Mouse (Mus musculus) urinary bladder, postnatal 14 days (tissue): ENCODE results near the gene Carns1.
"Not testable (repeated sequence)": the region's sequence is repeated elsewhere in the genome, so short reads cannot be mapped to it uniquely, and the experiment has no call there.

Experiments used
- DNase-seq: peaks from one replicate; pipeline ENCODE4 v3.0.0; 2021; ENCODE audit warnings: low spot score

The Carns1 gene

DNA sequence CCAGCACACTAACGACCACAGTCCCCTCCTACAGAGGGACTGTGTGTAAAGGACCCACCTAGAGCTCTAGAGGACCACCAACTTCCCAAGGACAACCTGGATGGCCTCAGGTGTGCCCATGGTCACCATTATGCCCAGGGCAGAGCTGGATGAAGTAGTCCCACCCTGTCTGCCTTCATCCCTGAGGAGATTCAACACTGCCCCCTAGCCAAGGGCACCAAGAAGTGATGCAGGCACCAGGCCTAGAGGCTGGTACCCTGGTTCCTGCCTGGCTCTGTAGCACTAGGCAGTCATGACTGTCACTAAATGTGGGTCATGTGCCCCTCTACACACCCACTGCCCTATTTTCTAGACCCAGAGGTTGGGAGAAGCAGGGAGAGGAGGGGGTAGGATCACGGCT lies 43.5 kb downstream of the Carns1 start:
- no peak for DNase-seq

DNA sequence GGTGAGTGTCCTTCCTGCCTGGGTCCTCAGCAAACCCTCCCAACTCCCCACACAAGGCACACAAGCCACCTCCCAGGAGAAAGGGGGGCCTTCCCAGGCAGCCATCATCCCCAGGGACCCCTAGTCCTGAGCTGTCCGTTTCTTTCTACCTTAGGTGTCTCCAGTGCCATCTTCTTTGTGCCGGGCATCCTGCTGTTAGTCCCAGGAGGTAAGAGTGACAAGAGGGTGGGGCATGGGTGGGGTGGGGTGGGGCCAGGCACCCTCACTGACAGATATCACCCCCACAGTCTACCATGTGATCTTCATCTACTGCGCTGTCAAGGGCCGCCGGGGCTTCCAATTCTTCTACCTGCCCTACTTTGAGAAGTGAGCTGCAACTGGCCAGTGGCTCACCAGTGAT lies 44.2 kb downstream of the Carns1 start:
- DNase-seq, result no peak

DNA sequence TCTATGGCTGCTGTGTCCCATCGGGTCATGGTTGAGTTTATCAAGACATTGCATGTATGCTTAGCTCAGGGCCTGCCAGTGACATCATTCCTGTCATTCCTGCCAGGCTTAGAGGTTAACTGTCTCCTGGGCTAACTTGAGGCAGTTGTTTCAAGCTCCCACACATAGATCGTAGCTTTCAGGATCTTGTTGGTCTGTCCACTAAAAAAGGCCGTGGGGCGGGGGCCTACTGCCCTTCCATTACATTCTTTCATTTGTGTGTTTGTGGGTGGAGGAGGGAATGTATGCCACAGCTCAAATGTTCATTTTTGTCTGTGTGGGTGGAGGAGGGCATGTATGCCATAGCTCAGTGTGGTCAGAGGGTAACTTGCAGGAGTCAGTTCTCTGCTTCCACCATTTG lies 45.2 kb downstream of the Carns1 start:
- DNase-seq, result no peak

DNA sequence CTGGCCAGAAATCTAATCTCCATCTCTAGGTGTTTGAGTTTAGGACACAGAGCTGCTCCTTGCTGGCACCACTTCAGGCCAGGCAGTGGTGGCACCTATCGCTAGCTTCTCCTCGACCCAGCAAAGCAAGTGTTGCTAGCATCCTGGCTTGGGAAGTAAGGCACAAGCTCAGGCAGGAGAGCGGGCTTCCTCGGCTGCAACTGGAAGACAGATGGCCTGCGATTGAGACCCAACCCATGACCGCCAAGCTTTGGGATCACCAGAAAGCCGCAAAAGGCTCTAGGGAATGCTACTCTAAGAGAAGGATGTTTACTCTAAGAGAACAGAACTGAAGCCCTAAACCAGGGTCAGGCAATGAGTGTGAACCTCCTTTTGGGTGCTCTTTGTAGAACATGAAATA lies 45.8 kb downstream of the Carns1 start:
- DNase-seq, result no peak

DNA sequence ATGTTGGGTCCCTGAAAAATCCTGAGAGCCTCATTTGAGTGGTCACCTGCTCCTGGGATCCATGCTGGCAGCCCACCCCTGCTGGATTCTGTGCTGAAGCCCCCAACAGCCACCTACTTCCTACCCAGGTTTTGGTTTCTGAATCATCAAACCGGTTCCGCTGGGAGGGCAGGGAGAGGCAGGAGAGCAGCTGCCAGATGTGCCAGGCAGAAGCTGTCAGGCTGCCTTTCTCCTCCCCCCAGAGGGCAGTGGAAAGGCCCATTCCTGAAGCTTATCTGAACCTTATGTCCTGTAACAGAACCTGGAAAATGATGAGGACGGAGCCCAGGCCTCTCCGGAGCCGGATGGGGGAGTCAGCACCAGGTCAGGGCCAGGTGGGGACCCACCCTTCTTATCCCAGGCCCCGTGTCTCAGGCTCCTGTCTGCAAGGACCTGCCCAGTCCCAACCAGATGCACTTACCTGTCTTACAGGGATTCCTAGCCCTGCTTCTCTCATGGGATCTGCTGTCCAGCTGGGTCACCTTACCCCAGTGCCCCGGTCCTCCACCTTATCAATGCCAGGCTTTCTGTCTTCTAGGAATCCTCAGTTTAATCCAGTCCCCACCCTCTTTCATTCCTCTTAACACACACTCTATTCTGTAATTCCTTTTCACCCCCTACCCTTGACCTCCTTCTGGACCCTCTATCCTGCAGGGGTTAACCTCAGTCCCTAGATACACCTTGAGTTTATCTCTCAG lies 48.4 kb downstream of the Carns1 start:
- DNase-seq, result peak; percentile 81

DNA sequence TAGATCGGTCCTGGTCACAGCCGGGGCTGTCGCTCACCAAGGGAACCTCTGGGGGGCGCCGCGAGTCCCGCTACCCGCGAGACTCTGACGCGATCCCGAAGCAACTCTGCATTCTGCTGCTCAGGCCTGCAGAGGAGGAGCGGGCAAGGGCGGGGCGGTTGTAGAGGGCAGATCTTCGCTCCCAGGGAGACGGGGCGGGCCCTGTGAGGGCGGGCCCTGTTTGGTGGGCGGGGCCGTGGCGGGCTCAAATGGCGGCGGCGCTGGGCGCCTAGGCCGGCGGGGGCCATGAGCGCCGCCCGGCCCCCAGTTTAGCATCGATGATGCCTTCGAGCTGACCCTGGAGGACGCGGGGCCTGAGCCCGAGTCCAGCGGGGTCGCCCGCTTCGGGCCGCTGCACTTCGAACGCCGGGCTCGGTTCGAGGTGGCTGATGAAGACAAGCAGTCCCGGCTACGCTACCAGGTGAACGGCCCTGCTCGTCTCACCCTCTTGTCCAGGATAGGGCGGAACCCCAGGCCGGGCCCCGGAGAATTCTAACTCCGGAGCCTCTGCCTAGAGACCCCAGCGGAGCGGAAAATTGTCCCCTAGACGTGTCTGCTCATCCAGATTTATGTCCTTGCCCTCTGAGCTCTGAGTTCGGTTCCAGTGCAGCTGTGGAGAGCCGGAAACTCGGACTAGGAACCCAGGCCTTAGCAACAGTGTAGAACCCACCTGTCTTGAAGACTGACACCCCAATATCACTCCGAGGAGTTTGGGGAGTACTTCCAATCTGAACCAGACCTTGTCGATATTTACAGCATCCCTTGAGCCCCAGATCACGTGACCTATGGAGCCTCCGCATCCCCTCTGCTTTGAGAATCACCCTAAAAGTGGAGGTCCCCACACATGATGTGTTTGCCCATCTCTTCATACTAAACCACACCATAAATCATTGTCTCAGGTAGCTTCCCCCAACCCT lies 49.3 kb downstream of the Carns1 start, which contains the start of gene Aip:
Gene Aip (minus strand): TSS at position 118 of the 956 bp plus-strand sequence.
- DNase-seq, result peak; percentile 99

DNA sequence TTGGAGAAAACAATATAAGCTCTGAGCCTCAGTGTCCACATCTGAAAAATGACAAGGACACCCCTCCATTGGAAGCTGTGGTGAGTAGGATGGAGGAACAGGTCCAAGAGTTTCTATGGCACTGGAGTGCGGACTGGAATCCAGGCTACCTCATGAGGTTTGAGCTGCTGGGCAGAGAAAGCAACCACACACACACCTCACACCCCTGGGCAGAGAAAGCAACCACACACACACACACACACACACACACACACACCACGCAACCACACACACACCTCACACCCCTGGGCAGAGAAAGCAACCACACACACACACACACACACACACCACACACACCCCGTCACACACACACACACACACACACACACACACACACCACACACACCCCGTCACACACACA lies 50.0 kb downstream of the Carns1 start:
- DNase-seq, result not testable (repeated sequence)

DNA sequence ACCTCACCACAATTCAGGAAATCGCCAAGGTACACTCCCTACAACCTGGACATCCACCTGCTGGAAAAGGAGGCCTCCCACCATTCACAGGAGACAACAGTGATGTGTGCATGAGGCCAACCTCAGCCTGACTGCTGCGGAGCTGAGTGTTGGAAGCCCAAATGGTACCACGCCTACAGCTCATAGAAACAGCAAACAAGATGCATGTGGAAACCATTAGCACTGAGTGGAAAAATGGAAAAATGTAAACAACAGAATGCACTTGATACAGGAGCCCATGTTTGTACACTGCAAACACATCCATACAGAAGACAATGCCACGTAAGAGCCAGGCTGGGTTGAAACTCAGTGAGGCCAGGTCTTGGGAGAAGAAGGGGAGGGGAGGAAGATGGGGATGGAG lies 50.8 kb downstream of the Carns1 start:
- DNase-seq, result no peak

DNA sequence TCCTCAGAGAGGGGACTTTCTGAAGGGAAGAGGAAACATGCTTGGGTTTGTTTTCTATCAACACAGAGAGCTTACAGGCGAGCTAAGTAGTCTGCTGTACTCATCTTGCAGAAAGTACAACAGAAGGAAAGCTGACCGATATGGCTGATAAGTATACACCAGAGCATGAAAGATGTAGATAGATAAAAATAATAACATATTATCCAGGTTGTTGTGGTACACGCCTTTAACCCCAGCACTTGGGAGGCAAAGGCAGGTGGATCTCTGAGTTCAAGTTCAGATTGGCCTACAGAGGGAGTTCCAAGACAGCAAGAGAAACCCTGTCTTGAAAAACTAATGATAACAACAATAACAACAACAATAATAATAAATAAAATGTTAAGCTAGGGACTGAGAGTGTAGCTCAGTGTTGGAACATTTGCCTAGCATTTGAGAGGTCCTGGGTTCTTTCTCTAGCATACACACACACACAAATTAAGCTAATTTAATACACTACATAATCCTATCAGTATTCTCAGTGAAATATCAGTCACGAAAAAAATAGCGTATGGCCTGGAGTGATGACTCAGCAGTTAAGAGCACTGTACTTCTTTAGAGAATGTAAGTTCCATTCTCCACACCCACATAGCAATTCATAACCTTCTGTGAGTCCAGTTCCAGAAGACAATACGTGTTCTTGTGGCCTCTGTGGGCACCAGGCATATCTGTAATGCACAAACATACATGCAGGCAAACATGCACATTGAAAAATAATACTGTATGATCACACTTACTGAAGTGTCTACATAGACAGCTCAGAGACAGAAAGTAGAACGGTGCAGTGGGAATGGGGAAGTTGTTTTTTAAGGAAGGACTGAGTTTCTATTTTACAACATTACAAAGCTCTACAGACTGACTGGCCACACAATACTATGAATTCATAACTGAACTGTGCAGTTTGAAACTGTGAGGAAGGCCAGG lies 52.6 kb downstream of the Carns1 start:
- no peak for DNase-seq

DNA sequence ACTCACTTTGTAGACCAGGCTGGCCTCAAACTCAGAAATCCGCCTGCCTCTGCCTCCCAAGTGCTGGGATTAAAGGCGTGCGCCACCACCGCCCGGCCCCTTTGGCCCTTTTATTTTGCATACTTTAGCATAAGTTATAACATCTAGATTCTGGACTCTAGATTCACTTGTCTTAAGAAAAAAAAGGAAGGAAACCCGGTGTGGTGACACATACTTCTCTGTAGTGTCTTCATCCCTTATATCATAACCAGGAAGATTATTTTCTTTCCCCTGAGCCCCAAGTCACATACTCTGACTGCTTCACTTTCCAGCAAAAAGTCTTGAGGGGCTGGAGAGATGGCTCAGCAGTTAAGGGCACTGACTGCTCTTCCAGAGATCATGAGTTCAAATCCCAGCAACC lies 53.4 kb downstream of the Carns1 start:
- not testable (repeated sequence) for DNase-seq

DNA sequence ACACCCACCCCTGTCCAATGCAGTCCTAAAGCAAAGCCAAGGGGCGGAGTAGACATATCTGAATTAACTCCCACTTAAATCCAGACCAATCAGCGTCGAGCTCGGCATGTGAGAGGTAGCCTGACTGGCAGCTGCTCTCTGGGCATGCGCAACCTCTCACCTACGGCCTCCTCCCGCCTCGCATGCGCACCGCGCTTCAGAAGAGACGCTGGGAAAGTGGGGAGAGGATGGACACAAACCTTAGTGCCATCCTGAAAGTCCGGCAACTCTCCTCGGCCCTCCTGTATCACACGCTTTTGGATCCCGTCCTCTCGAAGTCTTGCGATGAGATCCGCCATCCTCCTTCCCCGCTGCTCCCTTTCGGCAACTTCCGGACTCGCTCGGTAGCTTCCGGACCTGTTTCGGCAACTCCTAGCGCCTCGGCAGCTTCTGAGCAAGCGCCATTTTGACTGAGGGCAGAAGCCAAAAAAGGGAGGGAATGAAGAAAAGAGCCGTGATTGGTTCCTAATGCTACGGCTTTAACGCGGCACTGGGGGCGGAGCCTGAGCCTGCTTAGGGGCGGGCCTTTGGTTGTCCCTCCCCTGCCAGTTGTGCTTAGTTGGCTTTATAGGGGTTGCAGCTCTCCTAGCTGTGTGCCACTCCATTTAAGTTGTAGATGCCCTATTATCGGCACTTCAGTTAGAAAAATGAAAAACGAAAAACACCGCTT lies 54.0 kb downstream of the Carns1 start:
- peak; percentile 99 for DNase-seq

DNA sequence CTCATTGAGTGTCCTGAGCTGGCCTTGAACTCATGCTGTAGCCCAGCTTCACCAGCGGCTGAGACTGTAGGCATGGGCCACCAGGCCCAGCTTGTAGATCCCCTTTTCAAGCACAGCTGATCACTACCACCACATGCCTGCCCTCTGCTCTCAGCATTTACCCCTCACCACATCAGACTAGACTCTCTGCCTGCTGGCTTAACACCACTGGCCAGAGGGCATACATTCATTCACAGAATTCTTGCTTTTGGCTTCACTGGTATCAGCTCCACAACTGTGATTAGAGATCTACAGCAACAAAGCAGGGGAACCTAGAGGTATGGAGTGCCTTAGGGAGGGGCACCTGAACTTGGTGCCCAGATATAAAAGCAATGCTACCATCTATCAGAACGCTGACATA lies 54.8 kb downstream of the Carns1 start:
- no peak for DNase-seq

DNA sequence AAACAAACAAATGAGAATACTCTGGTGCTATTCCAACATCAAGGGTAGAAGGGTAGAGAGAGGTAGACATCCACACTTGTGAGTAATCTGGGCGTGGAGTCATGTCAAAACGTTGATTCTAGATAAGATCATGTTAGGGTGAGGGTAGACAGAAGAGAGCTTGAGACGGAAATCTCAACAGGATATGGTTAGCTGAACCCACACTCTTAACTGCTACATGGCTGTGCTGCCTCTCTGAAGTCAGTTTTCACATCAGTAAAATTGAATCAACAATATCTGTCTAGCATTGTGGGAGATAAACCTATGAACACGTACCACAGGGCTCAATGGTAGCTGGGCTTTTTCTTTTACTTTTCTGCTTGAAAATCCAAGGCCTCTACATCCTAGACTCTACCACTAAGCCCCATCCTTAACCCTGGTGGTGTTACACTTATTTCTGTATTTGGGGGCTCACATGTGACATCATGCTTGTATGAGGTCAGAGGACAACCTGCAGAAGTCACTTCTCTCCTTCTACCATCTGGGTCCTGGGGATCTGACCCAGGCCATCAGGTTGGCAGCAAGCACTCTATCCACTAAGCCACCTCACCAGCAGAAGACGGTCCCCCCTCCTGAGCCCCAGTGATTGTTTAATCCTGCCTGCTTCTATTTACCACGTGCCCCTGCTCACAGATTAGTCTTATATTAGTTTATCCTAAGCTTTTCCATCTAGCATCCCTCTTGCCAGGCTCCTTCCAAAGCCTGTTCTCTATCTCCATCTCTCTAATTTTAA lies 55.4 kb downstream of the Carns1 start:
- no peak for DNase-seq

DNA sequence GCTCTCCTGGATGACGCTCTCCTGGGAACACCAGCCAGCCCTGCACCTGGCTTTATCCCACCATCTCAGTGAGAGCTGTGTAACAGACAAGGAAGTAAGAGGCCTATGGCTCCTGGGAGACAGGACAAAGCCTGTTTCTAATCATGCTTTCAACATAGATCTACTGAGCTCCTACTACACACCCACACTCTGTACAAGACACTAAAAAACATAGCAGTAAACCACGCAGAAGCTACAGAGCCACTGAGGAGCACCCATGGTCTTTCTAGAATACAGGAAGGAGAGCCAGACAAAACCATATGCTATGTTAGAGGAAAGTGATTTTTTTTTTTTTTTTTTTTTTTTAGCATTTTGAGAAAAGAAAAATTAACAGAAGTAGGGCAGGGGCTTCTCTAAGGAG lies 56.9 kb downstream of the Carns1 start:
- no peak for DNase-seq

DNA sequence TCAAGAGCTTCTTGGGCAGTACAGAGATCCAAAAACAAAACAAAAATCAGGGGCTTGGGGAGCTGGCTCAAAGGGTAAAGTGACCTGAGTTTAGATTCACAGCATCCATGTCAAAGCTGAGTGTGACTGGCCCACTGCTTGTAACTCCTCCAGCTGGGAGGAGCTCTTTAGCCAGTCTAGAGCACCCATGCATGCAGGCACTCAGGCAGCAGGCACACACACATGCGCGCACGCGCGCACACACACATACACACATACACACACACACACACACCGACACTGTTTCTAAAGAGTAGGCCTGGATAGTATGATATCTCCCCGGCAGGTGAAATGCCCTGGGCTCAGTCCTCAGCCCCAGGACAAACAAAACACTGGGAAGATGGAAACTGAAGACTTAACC lies 58.3 kb downstream of the Carns1 start:
- no peak for DNase-seq

DNA sequence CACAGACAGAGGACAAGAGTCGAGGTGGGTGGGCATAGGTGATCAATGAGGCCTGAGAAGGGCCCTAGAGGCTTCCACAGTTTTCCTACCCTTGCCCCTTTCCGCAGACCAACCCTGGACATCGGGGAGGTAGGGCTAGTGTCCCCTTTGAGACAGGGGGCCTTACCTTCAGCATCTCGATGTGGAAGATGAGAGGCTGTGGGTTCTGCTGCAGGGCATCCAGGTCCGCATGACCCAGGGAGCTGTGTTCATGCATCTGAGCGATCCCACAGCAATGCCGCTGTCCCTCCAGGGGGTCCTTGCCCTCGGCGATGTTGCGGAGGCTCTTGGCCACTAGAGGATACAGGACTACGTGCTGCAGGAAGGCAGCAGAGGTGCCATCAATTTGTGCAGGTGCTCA lies 59.5 kb downstream of the Carns1 start:
- no peak for DNase-seq

DNA sequence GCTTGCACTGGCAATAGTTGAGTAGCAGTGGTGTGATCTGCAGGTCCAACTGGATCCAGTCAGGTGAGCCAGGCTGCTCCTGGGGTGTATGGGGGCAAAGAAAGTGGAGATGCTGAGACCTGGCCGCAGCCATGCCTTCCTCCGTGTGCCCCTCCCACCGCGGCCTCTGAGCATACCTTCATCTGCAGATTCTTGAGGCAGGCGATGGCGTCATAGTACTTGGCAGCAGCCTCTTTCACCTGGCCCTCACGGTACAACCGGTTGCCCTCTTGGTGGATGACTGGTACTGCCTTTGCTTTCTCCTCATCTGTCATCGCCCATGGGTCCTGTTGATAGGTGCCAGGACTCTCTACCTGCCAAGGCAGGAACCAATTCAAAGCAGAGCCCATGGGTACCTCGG lies 60.1 kb downstream of the Carns1 start:
- DNase-seq, result no peak

DNA sequence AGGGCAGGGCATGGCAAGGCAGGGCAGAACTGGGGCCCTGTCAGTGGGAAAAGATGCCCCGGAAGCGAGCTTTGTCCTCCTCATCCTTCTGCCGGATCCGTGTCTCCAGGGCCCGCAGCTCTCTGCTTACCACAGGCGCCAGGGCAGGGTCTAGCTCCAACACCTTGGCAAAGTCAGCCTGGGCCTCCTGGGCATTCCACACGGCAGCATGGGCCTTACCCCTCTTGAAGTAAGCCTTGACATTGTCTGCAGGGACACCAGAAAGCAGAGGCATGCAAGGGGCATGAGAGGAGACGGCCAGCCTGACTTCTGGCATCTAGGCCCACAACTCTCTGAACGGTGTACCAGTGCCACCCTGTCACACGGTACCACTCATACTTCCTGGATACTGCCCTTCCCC lies 60.7 kb downstream of the Carns1 start:
- DNase-seq, result no peak
